Mouse (Mus musculus) mature B cell (primary cell): Measurements from ENCODE around the gene Rarg.
"Not testable (repeated sequence)": the region's sequence is repeated elsewhere in the genome, so short reads cannot be mapped to it uniquely, and the experiment has no call there.

Source experiments
- in situ Hi-C: fragments of 300-500 bp; cut with MboI; formaldehyde crosslinking; loops from 2 replicates; pipeline ENCODE4 v1.14.3; 2019

The Rarg gene

DNA sequence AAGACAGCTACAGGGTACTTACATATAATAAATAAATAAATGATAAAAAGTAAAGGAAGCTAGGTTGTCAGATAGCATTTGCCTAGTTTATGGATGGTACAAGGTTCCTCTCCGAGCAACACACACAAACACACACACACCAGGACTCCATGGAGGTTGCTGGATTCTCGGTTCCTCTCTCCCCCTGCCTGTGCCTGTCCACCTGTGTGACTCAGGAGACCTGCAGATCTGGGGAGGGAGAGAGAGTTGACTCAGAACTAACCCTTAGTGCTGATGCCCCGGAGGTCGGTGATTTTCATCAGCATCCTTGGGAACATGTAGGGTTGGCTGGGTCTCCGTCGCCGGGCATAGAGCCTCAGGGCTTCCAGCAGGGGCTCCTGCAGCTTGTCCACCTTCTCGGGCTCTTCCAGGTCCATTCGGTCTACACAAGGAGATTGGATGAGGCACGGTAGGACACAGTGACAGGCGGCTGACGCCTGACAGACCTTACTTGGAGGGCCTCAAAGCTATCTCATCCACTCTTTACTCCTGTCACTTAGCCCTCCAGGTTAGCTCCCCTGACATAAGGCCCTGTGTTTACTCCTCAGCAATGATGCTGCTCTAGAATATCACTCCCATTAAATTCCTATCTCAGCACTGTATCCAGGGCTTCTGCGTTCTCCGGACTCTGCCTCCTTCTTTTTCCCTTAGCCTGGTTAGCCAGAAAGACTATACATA is 18.6 kb downstream of the Rarg start:
- in situ Hi-C loops = loop anchor here (10.0 kb wide), 1 partner anchor 76 kb away; no protein-coding TSS in a partner anchor

DNA sequence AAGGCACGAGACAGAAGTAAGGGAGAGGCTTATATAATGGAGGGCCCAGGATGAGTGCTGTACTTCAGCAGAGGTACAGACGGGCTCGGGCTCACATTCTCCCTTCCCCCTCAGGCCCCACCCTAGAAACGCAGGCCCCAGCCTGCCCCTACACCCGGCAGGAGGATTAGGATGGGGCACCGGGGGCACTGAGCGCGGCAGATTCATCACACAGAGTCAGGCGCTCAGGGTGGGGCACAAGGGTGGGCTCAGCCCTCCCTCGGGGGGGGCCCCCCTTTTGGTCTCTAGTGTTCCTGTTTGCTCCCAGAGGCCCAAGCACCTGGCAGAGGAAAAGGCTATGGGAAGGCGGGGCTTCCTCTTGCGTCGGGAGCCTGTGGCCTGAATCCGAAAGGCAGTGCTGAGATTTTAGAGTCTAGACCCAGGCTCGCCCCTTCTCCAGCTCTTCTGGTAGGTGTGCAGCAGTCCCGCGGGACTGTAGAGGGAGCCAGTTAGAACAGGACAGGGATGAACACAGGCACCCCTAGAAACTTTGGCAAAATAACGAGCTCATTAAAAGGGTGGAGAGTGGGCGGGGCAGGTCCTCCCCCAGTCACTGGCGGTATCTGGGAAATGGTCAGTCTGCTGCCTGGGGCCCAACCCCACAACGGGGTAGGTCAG is 21.8 kb downstream of the Rarg start:
- in situ Hi-C loops = loop anchor here (10.0 kb wide), 1 partner anchor 79 kb away; no protein-coding TSS in a partner anchor

DNA sequence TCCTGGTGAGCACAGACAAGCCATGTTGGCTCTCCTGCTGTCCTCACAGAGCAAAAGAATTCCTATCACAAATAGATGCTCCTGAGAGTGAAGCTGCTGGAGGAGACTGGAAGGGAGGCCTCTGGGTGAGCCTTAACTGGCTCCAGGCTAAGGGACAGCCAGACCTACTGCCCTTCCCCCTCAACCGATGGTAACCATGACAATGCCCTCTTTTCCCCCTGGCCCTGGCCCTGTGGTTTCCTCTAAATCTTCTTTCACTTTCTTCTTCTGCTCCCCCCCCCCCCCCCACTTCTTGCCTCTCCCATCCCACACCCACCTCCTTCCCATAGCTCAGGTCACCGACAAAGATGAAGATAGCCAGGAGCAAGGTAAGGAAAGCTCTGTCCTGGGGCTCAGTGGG is 23.4 kb downstream of the Rarg start:
- in situ Hi-C loops = loop anchor here (10.0 kb wide), 1 partner anchor 81 kb away; no protein-coding TSS in a partner anchor

DNA sequence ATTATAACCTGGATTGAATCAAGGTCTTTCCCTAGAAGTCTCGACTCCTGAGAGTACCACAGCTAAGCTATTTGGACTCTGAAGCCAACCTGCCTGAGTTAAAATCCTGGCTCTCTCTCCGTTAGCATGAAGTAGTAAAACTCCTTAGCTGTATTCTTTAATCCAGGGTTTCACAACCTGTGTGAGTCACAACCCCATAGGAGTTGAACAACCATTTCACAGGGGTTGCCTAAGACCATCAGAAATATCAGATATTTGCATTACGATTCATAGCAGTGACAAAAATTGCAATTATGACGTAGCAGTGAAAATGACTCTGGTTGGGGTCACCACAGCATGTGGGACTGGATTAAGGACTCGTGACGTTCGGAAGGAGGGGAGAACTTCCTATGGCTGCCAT is 24.6 kb downstream of the Rarg start:
- in situ Hi-C loops = loop anchor here (10.0 kb wide), 1 partner anchor 82 kb away; no protein-coding TSS in a partner anchor

DNA sequence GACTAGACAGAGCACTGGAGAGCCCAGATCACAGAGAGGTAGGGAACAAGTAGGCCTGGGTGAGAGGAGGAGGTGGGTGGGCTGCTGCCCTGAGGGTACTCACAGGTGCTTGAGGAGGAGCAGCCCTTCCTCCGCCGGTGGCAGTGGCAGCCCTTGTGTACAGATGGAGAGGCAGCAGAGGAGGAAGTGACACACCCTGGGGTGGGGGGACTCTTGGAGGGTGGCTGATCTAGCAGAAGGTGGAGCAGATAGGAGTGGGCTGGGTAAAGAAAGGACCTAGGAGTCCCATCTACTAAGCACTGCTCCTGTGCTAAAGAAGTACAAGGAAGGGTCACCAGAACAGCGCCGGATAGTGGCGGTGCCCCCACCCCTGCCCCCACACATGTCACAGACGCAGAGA is 25.6 kb downstream of the Rarg start, which contains the start of gene Itgb7:
TSS of gene Itgb7 (minus strand) at position 197 of the 400 bp plus-strand sequence.
- in situ Hi-C loops = loop anchor here (10.0 kb wide), 1 partner anchor 83 kb away; no protein-coding TSS in a partner anchor

DNA sequence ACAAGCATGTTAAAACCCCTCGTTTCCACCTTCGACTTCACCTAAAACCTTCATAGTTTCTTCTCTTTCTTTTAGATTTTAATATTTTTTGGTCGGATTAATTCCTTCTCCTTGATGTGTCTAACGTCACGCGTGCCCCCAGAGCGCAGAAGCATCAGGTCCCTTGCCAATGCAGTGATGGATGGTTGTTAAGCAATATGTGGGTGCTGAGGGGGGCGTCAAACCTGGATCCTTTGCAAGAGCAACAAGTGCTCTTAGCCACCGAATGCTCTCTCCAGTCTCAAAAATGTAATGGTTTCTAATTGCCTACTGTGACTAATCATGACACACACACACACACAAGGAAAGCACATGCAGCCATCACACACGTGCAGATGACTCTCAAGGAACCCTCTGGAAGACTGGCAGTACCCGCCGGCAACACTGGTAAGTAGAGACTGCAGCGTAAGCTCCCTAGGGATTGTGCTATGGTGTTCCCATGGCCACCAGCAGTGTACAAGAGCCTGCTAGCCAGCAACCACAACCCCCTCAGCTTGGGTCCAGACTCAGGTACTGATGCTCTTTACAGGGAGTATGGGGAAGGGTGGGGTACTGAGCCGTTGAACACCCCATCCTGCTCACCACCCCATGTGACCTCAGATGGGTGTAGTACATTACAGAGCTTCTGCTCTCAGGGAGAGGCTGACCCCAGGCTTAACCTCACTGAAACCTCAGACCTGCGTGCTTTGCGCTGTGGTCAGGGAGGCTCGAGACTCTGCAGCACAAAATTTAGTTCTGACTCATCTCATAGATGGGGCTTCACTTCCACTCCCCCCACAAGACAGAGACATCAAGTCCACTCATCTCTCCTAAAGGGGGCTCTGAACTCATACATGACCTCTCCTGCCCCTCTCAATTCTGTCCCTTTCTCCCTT is 26.7 kb downstream of the Rarg start:
- in situ Hi-C loops = loop anchor here (10.0 kb wide), 1 partner anchor 84 kb away; no protein-coding TSS in a partner anchor

DNA sequence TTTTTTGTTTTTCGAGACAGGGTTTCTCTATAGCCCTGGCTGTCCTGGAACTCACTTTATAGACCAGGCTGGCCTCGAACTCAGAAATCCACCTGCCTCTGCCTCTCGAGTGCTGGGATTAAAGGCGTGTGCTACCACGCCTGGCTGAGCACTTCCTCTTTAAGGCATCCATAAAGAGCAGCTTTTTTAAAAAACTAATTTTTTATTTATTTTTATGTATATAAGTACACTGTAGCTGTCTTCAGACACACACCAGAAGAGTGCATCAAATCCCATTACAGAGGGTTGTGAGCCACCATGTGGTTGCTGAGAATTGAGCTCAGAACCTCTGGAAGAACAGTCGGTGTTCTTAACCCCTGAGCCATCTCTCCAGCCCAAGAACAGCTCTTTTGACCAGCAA is 31.7 kb downstream of the Rarg start:
- in situ Hi-C loops = not testable (repeated sequence)

DNA sequence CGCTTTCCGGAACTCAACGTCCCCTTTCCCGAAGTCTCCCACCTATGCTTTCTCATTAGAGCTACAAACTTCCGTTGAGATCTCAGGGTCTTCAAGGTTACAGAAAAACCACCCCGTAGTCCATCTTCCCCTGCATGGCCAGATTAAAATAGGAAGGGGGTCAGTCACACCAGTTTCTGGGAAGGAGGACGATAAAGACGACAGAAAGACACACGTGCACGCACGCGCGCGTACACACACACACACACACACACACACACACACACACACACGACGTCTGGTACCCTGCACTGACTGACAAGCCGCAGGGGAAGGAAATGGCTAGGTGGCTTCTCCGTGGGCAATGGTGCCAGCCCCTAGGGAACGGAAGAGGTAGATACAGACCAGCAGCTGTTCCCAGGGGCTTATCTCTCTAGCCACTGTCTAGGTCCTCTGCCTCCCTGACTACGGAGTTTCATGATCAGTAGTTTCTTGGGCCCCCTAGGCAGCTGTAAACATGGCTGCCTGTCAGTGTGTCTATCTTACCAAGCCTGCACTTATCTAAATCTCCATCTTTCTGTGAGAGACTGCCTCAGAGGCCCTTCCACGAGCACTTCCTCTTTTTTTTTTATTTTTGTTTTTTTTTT is 32.2 kb downstream of the Rarg start:
- in situ Hi-C loops = loop anchor here (5.0 kb wide), 1 partner anchor 48 kb away; no protein-coding TSS in a partner anchor

DNA sequence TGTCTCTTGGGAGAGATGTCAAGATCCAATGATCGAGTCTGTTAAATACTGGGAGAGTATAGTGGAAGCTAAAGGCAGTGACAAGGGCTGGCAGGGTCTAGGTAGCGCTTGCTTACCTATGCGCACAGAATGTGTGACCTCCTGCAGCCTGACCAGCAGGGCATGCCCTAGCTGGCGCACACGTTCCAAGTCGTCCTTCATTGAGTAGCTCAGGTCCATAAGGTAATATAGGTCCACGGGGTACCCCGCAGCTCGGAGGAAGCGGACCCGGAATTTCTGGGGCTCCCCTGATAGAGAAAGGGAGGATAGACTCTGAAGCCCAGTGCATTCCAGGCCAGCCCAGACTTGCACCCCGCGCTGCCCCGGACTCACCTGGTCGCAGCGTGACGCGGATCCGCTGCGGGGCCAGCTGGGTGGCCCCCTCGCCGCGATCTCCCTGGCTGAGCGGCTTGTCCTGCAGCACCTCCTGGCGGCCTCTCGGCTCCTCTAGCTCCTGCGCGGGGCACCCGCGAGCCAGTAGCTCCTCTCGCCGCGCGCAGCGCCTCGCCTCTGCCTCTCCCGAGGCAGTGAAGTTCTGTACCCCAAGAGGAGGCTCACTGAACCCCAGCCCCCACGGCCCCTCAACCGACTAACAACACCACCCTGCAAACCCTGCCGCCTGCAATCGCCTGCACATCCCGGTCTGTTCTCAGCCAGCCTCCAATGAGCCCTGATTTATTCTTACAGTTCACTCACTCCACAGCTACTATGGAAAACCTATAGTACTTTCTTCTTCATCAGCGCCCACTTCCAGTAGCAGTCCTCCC is 32.9 kb downstream of the Rarg start:
- in situ Hi-C loops = loop anchor here (5.0 kb wide), 1 partner anchor 47 kb away; no protein-coding TSS in a partner anchor

DNA sequence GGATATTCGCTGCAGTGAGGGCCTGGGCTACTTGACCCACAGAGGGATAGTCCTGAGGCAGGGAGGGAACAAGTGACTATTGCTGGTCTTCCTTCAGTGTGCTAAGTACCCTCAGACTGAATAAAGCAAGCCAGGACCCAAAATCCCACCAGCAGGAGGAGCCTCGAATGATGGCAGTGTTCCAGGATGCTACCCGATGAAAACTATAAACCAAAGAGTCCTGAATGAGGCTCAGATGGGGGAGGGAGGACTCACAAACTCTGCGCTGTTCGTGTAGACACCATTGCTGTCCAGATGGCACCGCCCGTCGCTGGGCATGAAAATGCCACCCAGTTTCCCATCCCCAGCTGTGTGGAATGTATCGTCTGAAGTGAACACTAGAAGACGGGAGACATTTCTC is 34.9 kb downstream of the Rarg start:
- in situ Hi-C loops = loop anchor here (5.0 kb wide), 1 partner anchor 45 kb away; no protein-coding TSS in a partner anchor

DNA sequence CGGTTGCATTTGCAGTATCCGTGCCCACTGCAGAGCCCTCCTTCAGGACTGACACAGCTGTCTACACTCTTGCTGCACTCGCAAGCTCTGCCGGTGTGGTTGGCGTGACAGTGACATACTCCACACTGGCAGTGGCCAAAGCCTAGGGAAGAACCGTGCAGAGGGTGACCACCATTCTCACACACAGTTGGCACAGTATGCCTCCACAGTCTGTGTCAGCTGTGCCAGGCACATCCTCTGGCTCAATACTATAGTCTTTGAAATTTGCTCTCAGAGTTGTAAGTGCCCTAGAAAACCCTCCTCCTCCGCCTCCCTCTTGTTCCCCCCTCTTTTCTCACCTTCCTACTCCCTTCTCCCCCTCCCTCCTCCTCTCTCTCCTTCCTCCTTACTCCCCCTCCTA is 40.0 kb downstream of the Rarg start:
- in situ Hi-C loops = no loop called here

DNA sequence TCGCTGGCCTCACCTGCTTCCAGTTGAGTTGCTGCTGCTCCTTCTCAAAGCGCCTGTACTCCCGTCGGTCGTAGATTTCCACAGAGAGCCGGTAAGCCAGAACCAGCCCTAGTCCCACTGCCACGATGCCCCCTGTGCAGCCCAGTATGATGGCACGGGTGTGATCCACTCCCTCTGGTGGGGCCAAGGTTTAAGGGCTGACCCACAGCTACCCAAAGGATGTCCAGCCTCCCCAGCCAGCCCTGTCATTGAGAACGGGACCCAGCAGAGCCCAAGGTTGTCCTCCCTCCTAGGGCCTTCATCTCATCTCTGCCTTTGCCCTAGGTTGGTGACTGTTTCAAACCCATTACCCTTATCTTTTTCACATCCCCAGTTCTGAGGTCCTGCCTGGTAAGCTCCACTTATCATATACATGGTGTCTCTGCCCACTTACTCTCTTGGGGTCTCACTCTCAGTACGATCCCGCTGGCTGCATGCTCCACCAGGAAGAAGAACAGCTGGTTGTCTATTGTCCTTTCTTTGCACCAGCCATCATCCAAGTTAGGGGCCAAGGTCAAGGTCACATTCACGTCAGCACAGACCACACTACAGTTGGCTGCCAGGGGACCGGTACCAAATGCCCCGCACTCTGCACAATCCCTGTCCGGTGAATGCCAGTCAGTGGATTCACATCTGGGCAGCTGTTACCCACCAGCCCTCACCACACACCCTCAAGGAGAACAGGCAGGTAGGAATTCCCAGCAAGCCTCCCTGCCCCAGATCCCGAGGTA is 40.7 kb downstream of the Rarg start:
- in situ Hi-C loops = no loop called here

DNA sequence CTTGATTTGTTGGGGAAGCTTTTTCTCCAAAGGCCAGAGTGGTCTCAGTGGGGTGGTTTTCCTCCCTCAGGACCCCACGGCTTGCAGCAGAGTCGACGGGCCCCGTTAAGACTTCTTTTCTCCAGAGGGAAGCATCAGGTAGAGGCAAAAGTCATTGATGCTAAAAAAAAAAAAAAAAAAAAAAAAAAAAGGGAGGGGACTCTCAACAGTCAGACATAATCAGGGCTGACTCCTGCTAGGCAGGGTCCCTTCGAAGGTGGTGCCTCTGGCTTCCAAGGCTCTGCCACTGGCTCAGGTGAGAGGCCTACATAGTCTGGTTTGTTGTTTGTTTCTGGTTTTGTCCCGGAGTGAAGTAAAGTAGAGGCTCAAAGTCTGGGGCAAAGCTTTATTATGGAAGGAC is 41.7 kb downstream of the Rarg start:
- in situ Hi-C loops = no loop called here

DNA sequence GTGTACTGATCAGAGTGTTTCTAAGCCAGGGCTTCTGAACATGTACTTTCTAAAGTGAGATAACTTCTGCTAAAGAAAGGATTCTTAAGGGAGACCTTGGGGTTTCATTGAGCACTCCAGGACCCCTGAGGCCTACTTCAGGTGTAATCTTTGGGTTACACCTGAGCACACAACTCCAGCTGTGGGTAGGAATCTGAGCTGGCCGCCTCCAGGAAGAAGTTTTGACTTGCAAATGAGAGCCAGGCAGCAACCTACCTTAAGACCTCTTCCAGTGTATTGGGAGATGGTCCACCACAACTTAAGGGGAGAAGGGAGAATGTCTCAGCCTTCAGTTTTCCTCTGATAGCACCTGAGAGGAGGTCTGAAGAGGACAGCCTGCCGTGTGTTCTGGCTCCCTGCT is 43.2 kb downstream of the Rarg start:
- in situ Hi-C loops = no loop called here

DNA sequence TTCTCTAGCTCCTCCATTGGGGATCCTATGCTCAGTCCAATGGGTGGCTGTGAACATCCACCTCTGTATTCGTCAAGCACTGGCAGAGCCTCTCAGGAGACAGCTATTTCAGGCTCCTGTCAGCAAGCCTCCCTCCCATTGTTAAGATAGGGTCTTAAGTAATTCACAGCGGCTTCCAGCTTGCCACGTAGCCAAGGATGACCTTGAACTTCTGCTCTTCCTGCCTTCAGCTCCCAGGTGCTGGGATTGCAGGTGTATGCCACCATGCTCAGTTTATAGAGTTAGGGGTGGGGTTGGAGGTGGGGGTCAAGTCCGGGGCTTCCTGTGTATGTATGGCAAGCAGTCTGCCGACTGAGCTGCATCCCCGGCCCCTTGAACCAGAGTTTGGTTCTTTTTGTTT is 45.4 kb downstream of the Rarg start:
- in situ Hi-C loops = no loop called here

DNA sequence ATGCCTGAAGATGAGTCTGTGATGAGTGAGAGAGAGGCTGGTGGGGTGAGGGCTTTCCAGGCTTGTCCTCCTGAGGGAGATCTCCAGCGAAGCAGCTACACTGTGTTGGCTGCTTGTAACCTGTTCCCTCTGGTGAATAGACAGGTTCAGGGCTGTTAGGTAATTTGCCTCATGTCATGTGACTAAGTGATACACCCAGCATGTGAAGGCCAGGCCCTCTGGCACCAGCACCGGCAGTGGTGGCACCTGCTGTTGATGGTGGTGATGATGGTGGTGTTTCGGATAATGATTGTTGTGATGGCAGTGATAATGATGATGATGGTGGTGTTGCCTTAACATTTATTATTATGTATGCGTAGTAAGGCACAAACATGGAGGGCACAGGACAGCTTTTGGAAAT is 46.5 kb downstream of the Rarg start:
- in situ Hi-C loops = no loop called here

DNA sequence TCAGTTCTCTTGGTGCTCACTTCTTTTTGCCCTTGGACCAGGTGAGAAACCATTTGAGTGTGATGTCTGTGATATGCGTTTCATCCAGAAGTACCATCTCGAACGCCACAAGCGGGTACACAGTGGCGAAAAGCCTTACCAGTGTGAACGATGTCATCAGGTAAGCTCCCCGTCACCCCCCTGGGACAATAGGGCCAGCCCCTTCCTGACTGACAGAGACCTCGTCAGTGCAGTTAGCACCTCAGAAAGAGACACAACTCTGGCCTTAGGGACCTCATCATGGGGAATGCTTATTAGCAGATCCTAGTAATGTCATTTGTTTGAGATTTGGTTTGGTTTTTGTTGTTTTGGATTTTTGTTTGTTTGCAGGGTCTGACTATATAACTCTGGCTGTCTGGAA is 48.2 kb downstream of the Rarg start:
- in situ Hi-C loops = no loop called here

DNA sequence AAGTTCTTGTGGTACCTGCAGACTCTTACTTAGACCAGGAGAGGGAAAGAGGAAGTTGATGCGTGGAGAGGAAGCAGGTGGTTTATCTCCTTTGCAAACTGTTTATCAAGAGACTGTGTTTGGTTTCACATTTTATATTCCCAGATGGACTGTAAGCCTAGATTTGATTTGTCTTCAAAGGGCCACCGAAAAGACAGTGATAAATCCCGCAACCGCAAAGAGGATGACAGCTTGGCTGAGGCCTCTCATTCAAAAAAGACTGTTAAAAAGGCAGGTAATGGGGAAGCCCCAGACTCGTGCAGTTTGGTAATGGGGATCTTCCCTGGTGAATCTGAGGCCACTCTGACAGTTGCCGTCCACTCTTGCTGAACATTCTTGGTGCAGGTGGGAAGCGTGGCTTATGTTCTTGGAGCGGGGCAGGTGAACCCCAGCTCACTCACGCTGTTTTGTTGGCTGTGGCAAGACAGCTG is 49.2 kb downstream of the Rarg start:
- in situ Hi-C loops = no loop called here

DNA sequence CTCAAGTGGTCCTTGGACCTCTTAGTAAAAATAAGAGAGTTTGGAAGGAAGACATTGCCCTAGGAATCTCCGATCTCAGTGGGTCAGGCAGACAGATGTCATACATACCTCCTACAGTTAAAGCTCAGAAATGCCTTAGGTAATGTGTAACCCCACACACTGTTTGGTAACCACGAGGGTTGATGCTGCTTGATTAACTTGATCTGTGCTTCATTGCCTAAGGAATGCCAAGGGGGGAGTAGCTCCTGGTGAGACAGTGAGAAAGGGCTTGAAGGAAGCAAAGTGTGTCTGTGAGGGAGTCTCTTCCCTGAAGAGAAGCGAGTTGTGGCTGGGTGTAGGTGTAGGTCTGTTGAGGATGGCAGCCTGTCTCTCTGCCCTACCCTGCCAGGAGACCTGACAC is 50.0 kb downstream of the Rarg start:
- in situ Hi-C loops = no loop called here

DNA sequence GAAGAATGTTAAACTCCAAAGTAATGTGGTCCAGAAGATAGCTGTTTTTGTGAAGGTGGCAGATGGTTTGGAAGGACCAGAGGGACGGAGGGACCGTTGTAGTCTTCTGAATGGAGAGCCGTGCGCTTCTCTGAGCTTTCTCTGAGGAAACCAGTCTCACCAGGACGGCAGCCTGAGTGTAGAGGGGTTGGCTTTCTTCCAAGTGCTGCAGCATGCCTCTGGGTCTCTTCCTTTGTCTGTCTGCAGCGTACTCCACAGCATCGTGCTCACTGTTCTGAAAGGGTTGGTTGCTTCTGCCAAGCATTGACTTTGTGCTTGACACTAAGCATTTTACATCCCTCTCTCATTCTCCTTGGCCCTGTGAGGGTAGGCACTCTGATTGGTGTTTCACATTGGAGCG is 51.5 kb downstream of the Rarg start:
- in situ Hi-C loops = no loop called here
